Mouse (Mus musculus): ENCODE results near the gene Ipmk.

DNA sequence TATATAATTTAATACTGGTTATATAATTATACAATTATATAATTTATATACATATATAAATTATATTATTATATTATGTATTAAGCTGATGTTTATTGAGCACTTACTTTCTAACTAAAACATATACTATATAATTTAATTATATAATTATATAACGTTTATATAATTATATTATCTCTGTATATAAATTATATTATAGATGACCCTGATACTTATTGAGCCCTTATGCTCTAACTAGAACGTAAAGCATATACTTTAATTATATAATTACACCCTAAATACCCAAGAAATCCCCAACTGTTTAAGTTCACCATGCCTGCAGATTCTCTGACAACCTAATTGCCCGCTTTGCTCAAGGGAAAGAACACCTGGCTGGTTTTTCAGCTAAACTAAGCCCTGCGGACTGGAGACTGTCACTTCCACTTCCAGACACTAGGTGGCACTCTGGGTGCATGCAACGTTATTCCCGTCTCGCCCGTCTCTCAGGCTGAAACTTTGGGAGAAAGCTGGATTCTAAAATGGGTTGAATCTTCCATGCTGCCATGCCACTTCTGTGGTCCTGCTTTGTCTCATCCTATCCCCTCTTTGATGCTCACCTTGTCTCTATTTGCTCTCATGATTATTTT, 132.2 kb downstream of the Ipmk start:
- no peak for TF ChIP-seq POLR2A (IDR thresholded peaks at IDR 0.05; ENCODE audit: extremely low read depth, insufficient read depth, low read length)
- peak; percentile 98 for TF ChIP-seq CTCF (IDR thresholded peaks at IDR 0.05; ENCODE audit: extremely low read depth, insufficient read depth, low read length)
